Mouse (Mus musculus): ENCODE results near the gene Zdhhc22. TPM values are rescaled to one million over a fixed set of nuclear protein-coding genes. Genes with fewer than 3 reads are reported as not detected.

The Zdhhc22 gene
- polyA plus RNA-seq, 1 experiment = 29.3 TPM

GRCm38 (mm10) chr12:86959661-86960060 is 30.6 kb downstream of the Zdhhc22 start:
- H3K4me3 ChIP-seq (replicated peaks; ENCODE audit: insufficient read depth, low read depth, low read length) = no peak overlapping the region
- H3K27me3 ChIP-seq (ENCODE audit: control insufficient read depth, insufficient read depth, low read length) = no peaks in the 10 kb centered on the region
- H3K4me1 ChIP-seq (ENCODE audit: control insufficient read depth, insufficient read depth, low read length) = peaks cover 67% of the 10 kb centered on the region
- H3K27ac ChIP-seq (ENCODE audit: insufficient read depth, low read length) = peak overlapping the region; percentile 76
- WGBS = 31% methylated on average over 5 of the region's 5 CpGs
- peak in 1 of 2 experiments; percentile 56 for DNase-seq
- no peak for TF ChIP-seq POLR2A (IDR thresholded peaks at IDR 0.05; ENCODE audit: borderline replicate concordance, insufficient read depth, low read length)
- TF ChIP-seq CTCF (IDR thresholded peaks at IDR 0.05; ENCODE audit: borderline replicate concordance, insufficient read depth, low read depth, low read length) = no peak

DNA sequence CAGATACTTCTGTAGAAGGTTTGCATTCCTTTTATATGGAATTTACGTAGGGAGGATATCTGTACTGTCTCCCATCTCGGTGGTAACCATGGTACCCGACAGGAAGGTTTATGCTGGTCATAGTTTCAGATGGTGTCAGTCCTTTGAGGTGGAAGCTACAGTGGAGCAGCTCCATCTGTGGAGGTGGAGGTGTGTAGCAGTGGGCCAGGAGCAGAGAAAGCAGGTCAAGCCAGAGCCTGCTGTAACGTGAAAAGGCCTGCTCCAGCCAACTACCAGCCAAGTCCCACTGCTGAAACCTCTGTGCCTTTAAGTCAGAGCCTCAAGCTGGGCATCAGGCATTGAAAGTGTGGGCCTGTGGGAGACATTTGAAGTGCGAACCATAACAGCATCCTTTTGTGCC is 31.7 kb downstream of the Zdhhc22 start:
- WGBS = 19% methylated on average over 5 of the region's 5 CpGs
- TF ChIP-seq POLR2A (IDR thresholded peaks at IDR 0.05; ENCODE audit: borderline replicate concordance, insufficient read depth, low read length) (no peak), CTCF (IDR thresholded peaks at IDR 0.05; ENCODE audit: borderline replicate concordance, insufficient read depth, low read depth, low read length) (no peak)

GRCm38 (mm10) chr12:86955894-86956293 is 34.3 kb downstream of the Zdhhc22 start:
- Histone ChIP-seq H3K27me3 (ENCODE audit: control insufficient read depth, insufficient read depth, low read length) (no peaks in the 10 kb centered on the region), H3K4me3 (replicated peaks; ENCODE audit: insufficient read depth, low read depth, low read length) (no peak overlapping the region), H3K4me1 (ENCODE audit: control insufficient read depth, insufficient read depth, low read length) (peaks cover 41% of the 10 kb centered on the region), H3K27ac (ENCODE audit: insufficient read depth, low read length) (peak overlapping the region; percentile 29)
- 9% methylated on average over 2 of the region's 2 CpGs for WGBS
- TF ChIP-seq CTCF (IDR thresholded peaks at IDR 0.05; ENCODE audit: borderline replicate concordance, insufficient read depth, low read depth, low read length) (no peak), POLR2A (IDR thresholded peaks at IDR 0.05; ENCODE audit: borderline replicate concordance, insufficient read depth, low read length) (no peak)
- DNase-seq = peak in 1 of 2 experiments; percentile 59

More for the DNA sequence above, 31.7 kb downstream of the Zdhhc22 start:
- no peak overlapping the region for H3K4me3 ChIP-seq (replicated peaks; ENCODE audit: insufficient read depth, low read depth, low read length)
- peaks cover 61% of the 10 kb centered on the region for H3K4me1 ChIP-seq (ENCODE audit: control insufficient read depth, insufficient read depth, low read length)
- DNase-seq = peak in 1 of 2 experiments; percentile 64
- H3K27ac ChIP-seq (ENCODE audit: insufficient read depth, low read length) = peak overlapping the region; percentile 76
- no peaks in the 10 kb centered on the region for H3K27me3 ChIP-seq (ENCODE audit: control insufficient read depth, insufficient read depth, low read length)

GRCm38 (mm10) chr12:86952331-86952850 is 37.8 kb downstream of the Zdhhc22 start:
- peak overlapping the region; percentile 6 for H3K4me3 ChIP-seq (replicated peaks; ENCODE audit: insufficient read depth, low read depth, low read length)
- H3K27me3 ChIP-seq (ENCODE audit: control insufficient read depth, insufficient read depth, low read length) = no peaks in the 10 kb centered on the region
- TF ChIP-seq CTCF (IDR thresholded peaks at IDR 0.05; ENCODE audit: borderline replicate concordance, insufficient read depth, low read depth, low read length) (no peak), POLR2A (IDR thresholded peaks at IDR 0.05; ENCODE audit: borderline replicate concordance, insufficient read depth, low read length) (no peak)
- DNase-seq = no peak
- H3K27ac ChIP-seq (ENCODE audit: insufficient read depth, low read length) = peak overlapping the region; percentile 62
- H3K4me1 ChIP-seq (ENCODE audit: control insufficient read depth, insufficient read depth, low read length) = peaks cover 25% of the 10 kb centered on the region; the same call in 1 of the 2 replicates
- WGBS = 55% methylated on average over 10 of the region's 10 CpGs

- WGBS = 87% methylated on average over 3 of the region's 3 CpGs
- H3K27me3 ChIP-seq (ENCODE audit: control insufficient read depth, insufficient read depth, low read length) = no peaks in the 10 kb centered on the region
- TF ChIP-seq POLR2A (IDR thresholded peaks at IDR 0.05; ENCODE audit: borderline replicate concordance, insufficient read depth, low read length) (no peak), CTCF (IDR thresholded peaks at IDR 0.05; ENCODE audit: borderline replicate concordance, insufficient read depth, low read depth, low read length) (no peak)
- H3K4me3 ChIP-seq (replicated peaks; ENCODE audit: insufficient read depth, low read depth, low read length) = no peak overlapping the region
- peak overlapping the region; percentile 61 for H3K27ac ChIP-seq (ENCODE audit: insufficient read depth, low read length)
- DNase-seq = peak in 1 of 2 experiments; percentile 43
- H3K4me1 ChIP-seq (ENCODE audit: control insufficient read depth, insufficient read depth, low read length) = peaks cover 21% of the 10 kb centered on the region; the same call in 1 of the 2 replicates
These were observed 39.3 kb downstream of the Zdhhc22 start for GRCm38 (mm10) chr12:86950961-86951360.

DNA sequence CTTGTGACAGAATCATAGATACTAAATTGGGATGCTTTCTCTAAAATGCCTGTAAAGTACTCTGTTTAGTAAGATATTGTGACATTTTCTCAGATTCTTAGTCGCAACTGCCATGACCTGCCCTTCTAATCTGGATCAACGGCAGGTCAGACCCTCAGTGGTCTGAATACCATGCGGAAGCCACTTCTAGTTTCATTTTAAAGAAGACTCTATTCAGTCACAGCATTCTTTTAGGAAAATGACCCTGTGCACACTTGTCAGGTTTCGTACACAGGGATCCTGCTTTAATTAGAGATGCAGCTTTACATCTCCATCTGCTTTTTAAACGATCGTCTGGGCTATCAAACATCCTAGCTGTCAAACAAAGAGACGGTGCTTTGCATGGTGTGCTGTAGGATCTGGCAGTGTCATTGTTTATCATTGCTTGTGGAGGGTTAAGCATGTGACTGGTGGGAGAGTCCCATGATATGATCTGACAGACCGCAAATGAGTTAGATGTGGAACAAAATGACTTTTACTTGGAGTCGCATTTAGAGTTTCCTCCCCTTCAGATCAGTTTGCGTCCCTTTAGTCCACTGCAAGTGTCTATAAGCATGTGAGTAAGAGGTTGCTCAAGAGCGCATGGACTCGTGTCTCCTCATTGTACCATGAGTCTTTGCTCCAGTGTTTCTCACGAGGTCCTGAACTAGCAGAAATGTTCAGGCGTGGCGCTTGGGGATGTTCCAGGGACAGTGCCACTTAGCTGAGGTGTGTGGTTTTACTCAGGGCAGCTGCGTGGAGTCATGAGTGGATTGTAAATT is 39.9 kb downstream of the Zdhhc22 start:
- Histone ChIP-seq H3K4me3 (replicated peaks; ENCODE audit: insufficient read depth, low read depth, low read length) (peak overlapping the region; percentile 27), H3K27me3 (ENCODE audit: control insufficient read depth, insufficient read depth, low read length) (no peaks in the 10 kb centered on the region), H3K27ac (ENCODE audit: insufficient read depth, low read length) (peak overlapping the region; percentile 61), H3K4me1 (ENCODE audit: control insufficient read depth, insufficient read depth, low read length) (peaks cover 19% of the 10 kb centered on the region; the same call in 1 of the 2 replicates)
- peak in 1 of 2 experiments; percentile 41 for DNase-seq
- no peak for TF ChIP-seq CTCF (IDR thresholded peaks at IDR 0.05; ENCODE audit: borderline replicate concordance, insufficient read depth, low read depth, low read length)
- no peak for TF ChIP-seq POLR2A (IDR thresholded peaks at IDR 0.05; ENCODE audit: borderline replicate concordance, insufficient read depth, low read length)
- 19% methylated on average over 16 of the region's 16 CpGs for WGBS

DNA sequence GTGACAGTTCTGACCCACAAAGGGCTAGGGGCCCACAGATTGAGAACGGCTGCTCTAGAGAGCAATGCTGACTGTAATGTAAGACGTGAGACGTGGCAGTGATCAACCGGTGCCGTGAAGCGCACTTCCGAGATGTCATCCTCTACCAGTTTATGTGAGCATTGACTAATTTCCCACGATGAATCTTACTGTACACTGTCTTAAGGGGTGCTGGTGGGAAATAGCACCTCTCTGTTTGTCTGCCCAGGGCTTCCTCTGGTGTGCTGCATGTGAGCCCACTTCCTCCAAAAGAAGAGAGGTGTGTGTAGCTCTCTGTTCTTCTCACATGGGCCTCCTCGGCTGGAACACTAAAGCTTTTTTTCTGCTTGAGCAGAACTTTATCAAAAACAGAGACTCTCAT is 40.7 kb downstream of the Zdhhc22 start:
- DNase-seq = peak; percentile 42 to 56
- TF ChIP-seq CTCF (IDR thresholded peaks at IDR 0.05; ENCODE audit: borderline replicate concordance, insufficient read depth, low read depth, low read length) (no peak), POLR2A (IDR thresholded peaks at IDR 0.05; ENCODE audit: borderline replicate concordance, insufficient read depth, low read length) (no peak)
- H3K4me1 ChIP-seq (ENCODE audit: control insufficient read depth, insufficient read depth, low read length) = peaks cover 21% of the 10 kb centered on the region; the same call in 1 of the 2 replicates
- H3K27ac ChIP-seq (ENCODE audit: insufficient read depth, low read length) = peak overlapping the region; percentile 88
- no peaks in the 10 kb centered on the region for H3K27me3 ChIP-seq (ENCODE audit: control insufficient read depth, insufficient read depth, low read length)
- peak overlapping the region; percentile 51 for H3K4me3 ChIP-seq (replicated peaks; ENCODE audit: insufficient read depth, low read depth, low read length)
- 11% methylated on average over 9 of the region's 9 CpGs for WGBS

Measured in cerebellum, adult 2 months (tissue).